Mouse (Mus musculus): Measurements from ENCODE around the gene Rbm28.

The Rbm28 gene

GRCm38 (mm10) chr6:29164314-29165244, at the start of gene Rbm28:
Gene Rbm28, minus strand, starts transcription at chr6:29165006.
- DNase-seq (ENCODE audit: low read depth, low spot score), result peak; percentile 96

DNA sequence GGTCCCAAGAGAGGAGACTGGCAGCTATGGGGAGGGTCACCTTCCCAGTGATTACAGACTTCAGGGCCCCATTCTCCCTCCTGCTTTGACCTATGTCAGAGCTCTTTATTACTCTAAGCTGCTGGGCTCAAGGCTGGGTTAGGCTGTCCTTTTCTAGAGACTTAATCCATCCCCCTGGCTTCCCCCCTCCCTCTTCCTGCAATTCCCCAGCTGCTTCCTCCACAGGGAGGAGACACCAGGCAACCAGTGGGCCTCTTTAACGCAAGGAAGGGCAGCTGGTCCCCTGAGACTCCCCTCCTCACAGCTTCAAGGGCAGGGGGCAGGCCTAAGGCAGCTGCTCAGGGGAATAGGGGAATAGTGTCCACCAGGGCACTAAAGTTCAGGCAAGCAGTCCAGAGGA, 49.4 kb upstream of the Rbm28 start:
- no peak for DNase-seq (ENCODE audit: low read depth, low spot score)

GRCm38 (mm10) chr6:29213436-29213835, 48.6 kb upstream of the Rbm28 start:
- no peak for DNase-seq (ENCODE audit: low read depth, low spot score)

GRCm38 (mm10) chr6:29211806-29212492, 47.1 kb upstream of the Rbm28 start:
- DNase-seq (ENCODE audit: low read depth, low spot score), result no peak

DNA sequence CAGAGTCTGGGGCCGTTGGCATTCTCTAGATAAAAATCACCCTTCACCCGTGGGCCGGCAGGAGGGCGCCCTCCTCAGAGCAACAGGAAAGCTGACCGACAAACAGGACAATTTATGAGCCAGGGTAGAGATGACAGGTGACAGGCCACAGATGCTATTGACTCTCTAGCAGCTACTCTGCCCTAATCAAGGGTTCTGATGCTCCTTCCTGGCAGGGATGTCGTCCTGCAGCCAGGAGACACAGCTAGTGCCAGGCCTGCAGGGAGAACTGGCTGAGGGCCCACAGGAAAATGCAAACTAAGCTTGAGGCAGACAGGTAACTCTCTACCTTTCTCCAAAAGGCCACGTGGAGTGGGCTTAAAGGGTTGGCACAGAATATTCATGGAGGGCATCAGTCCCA, 46.3 kb upstream of the Rbm28 start:
- DNase-seq (ENCODE audit: low read depth, low spot score), result no peak

DNA sequence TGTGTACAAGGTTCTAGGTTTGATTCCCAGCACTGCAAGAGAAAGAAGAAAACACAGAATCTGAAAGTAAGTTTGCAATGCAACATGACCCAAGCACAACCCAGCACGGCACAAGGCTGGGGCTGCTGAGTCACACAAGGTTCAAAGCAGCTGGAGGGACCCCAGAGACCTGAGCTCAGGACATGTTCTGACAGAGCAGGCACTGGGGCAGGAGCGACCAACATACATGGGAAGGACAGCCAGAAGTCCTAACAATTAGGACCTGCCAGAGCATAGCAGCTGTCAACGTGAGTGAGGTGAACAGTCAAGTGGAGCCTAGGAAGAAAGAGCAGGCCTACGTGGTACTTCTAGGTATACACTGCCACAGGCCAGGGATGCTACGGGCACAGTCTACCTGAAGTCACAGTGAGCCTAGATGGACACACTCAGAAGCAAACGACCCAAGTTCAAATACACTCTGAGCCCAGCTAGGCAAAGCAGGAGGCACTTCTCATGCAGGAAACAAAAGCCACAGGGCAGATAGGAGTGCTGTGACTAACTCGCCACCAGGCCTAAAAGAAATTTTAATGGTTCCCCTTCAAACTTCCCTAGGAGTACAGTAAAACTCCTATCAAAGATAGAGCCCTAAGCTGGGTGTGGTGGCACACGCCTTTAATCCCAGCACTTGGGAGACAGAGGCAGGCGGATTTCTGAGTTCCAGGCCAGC, 45.6 kb upstream of the Rbm28 start:
- DNase-seq (ENCODE audit: low read depth, low spot score), result no peak

GRCm38 (mm10) chr6:29208178-29208577, 43.4 kb upstream of the Rbm28 start:
- no peak for DNase-seq (ENCODE audit: low read depth, low spot score)

GRCm38 (mm10) chr6:29207017-29207416, 42.2 kb upstream of the Rbm28 start:
- no peak for DNase-seq (ENCODE audit: low read depth, low spot score)

DNA sequence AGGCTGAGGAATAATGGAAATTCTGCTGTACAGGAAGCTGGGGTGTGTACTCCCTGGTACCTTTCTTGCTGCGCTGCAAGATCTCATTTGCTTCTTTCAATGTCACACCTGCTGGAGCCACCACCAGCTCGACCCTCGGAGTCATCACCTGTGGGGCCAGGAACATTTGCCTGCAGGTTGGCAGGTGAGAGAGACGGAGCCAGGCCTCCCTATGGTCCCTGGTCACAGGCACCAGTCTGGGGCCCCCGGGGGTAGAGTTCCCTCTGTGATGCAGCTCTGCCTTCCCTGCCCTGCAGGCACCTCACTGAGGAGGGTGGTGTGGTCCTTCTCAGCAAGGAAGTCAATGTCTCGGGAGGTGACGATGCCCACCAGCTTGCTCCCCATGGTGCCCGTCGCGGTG, 41.2 kb upstream of the Rbm28 start:
- no peak for DNase-seq (ENCODE audit: low read depth, low spot score)

GRCm38 (mm10) chr6:29204932-29205614, 40.3 kb upstream of the Rbm28 start:
- no peak for DNase-seq (ENCODE audit: low read depth, low spot score)

- DNase-seq (ENCODE audit: low read depth, low spot score), result no peak
Observed at GRCm38 (mm10) chr6:29203861-29204585, 39.2 kb upstream of the Rbm28 start.

GRCm38 (mm10) chr6:29203096-29203495, 38.3 kb upstream of the Rbm28 start:
- no peak for DNase-seq (ENCODE audit: low read depth, low spot score)

GRCm38 (mm10) chr6:29201988-29202387, 37.2 kb upstream of the Rbm28 start:
- no peak for DNase-seq (ENCODE audit: low read depth, low spot score)

DNA sequence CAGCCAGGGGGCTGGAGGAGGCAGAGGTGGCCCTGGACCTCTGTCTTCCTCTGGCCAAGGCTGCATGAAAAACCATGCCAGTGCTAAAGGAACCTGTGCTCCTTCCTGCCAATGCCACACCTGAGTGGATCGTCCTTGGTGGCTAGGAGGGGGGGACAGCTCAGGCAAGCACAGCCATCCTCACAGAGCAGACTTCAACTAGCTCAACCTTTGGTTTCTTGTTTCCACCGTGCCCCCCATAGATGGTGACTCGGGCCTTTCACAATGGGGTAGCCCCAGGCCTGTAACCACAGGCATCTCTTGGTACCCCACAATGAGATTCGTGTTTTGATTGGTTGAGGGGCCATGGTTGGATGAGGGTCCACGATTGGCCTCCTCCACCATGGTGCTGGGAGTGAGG, 36.5 kb upstream of the Rbm28 start:
- no peak for DNase-seq (ENCODE audit: low read depth, low spot score)

DNA sequence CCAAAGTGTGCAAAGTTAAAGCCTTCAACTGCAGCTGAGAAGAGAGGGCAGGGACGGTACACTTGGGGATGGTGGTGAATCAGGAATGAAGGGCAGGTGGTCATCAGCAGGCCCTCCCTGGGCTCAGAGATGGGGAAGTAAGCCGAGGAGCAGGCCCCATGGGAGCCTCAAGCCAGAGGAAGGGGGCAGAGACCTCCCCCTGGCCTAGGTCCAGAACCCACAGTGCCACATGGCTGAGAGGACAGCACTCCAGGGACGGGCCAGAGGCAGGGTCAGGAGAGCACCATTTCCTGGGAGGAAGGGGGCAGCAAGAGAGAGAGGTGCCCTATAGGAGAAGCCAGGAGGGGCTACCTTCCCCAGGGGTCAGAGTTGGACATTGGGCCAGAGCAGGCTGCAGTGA, 35.7 kb upstream of the Rbm28 start:
- no peak for DNase-seq (ENCODE audit: low read depth, low spot score)

GRCm38 (mm10) chr6:29199223-29199855, 34.5 kb upstream of the Rbm28 start:
- no peak for DNase-seq (ENCODE audit: low read depth, low spot score)

DNA sequence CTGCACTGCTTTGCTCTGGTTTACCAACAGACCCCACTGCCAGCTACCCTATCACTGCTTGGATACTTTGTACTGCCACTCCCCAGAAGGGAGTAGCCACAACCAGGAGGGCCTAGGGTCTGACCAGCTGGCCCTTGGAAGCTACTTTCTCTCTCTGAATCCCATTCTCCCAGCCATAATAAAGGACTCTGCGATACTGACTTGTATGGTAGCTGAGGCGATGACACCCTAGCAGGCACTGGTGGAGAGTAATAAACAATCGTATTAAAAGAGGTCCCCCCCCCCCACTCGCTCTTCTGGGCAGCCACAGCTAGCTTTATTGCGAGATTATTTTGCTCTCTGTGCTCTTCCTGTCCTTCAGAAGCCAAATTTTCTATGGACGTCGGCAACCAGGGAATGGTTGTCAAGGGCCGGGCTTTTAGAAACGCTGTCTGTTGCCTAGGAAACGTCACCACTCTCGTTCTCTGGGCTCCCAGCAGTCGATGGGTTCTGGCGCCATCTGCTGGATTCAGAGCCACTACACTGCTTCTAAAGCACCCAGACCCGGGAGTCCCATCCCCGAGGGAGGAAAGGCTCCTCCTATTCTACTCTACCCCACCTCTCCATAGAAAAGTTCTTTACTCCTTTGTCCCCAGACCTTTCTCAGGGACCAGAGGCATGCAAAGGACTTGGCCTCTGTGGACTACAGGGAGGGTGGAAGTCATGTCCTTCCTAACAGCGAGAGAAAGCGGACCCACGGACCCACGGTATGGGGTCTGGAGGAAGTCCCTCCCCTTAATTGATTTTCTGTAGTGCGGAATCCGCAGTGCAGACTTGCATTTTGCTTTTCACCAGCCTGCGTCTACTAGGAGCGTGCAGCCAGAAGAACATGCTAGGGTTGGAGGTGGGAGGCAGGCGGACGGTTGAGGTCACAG, 33.8 kb upstream of the Rbm28 start:
- DNase-seq (ENCODE audit: low read depth, low spot score), result peak; percentile 84

DNA sequence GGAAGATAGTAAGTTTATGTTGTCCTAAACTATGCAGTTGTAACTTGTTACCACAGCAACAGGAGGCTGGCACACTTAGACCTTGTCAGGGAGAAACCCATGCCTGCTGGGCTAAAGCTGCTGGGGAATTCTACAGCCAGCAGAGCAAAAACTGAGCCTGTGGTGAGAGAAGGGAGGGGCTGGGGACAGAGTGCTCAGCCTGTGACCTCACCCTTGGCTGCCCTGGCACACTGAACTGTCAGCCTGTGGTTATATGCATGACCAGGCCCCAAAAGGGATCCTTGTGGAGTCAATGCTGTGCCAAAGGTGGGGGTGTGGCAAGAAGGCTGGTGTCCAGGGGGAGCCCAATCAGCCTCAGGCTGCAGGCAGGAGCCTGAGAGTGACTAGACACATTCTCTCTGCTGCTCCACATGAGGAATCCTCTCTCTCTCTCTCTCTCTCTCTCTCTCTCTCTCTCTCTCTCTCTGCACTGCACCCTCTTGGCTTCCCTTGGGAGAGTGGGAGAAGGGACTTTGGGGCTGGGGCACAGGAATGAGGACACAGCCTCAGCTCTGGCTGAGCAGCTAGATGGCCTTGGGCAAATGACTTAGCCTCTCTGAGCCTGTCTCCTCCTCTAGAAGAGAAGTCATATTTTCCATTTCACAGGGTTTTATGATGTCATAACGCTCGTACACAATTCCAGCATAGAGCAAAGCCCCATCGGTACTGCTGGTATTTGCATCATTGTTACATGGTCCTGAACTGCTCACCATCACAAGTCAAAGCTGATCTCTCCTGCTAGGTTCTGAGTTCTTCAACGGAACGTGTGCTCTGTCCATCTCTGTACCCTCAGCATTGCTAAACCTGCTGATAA, 31.3 kb upstream of the Rbm28 start:
- no peak for DNase-seq (ENCODE audit: low read depth, low spot score)

- no peak for DNase-seq (ENCODE audit: low read depth, low spot score)
Observed at GRCm38 (mm10) chr6:29195146-29195545, 30.3 kb upstream of the Rbm28 start.

Data from telencephalon, adult 2 months (tissue).